Mouse (Mus musculus): ENCODE data around the gene Zfp219. TPM values are rescaled to one million over a fixed set of nuclear protein-coding genes. Genes with fewer than 3 reads are reported as not detected.
"Not testable (repeated sequence)": the region's sequence is repeated elsewhere in the genome, so short reads cannot be mapped to it uniquely, and the experiment has no call there.

The Zfp219 gene
- polyA plus RNA-seq, 1 experiment = 253 TPM

DNA sequence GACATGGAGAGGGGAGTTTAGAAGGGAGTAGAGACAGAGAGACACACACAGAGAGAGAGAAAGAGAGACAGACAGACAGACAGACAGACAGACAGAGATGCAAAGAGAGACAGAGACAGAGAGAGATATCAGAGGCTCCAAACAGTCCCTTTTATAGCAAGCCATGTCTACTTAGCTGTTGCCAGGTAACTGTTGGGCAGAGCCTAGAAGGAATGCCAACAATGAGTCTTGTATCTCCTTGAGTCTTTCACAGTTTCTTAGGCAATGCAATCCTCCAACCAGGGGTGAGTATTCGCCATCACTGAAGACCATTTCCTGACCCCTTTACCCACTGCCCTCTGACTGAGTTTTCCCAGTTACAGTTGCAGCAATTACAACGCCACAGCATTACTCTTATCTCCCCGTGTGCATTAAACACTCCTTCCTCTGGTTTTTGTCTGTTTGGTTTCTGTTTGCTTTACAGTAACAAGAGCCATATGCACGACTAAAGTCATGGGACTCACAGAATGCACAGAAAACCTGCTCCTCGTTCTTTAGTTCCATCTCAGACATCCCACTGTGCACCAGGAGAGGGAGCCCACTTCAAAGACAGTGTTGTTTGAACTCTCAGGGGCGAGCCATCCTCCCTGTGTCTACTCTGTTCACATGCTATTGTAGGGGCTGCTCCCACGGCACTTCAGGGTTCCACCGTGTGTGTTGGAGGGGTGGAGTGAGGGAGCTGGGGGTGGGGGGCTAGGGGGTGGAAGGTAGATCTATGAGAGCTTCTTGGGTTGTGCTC, 24.6 kb upstream of the Zfp219 start:
- Histone ChIP-seq H3K27ac (ENCODE audit: control insufficient read depth, insufficient read depth, low read length) (no peak overlapping the region), H3K4me3 (ENCODE audit: control insufficient read depth, insufficient read depth, low read length) (no peak overlapping the region), H3K36me3 (ENCODE audit: control insufficient read depth, insufficient read depth, low read length) (no peaks in the 10 kb centered on the region), H3K4me1 (replicated peaks; ENCODE audit: control insufficient read depth, insufficient read depth, low read length) (no peaks in the 10 kb centered on the region), H3K27me3 (ENCODE audit: control insufficient read depth, insufficient read depth, low read length) (no peaks in the 10 kb centered on the region)
- peak; percentile 60 for DNase-seq
- WGBS = 7% methylated on average over 8 of the region's 8 CpGs
- TF ChIP-seq CTCF (IDR thresholded peaks at IDR 0.05; ENCODE audit: borderline replicate concordance, control insufficient read depth, extremely low read depth, insufficient read depth, low read length, poor library complexity) (no peak), POLR2A (IDR thresholded peaks at IDR 0.05; ENCODE audit: control insufficient read depth, extremely low read depth, insufficient read depth, low read length, poor library complexity) (no peak)

- Histone ChIP-seq H3K27ac (ENCODE audit: control insufficient read depth, insufficient read depth, low read length) (no peak overlapping the region), H3K27me3 (ENCODE audit: control insufficient read depth, insufficient read depth, low read length) (no peaks in the 10 kb centered on the region), H3K4me3 (ENCODE audit: control insufficient read depth, insufficient read depth, low read length) (no peak overlapping the region), H3K4me1 (replicated peaks; ENCODE audit: control insufficient read depth, insufficient read depth, low read length) (no peaks in the 10 kb centered on the region), H3K36me3 (ENCODE audit: control insufficient read depth, insufficient read depth, low read length) (no peaks in the 10 kb centered on the region)
- DNase-seq = no peak
- TF ChIP-seq CTCF (IDR thresholded peaks at IDR 0.05; ENCODE audit: borderline replicate concordance, control insufficient read depth, extremely low read depth, insufficient read depth, low read length, poor library complexity) (no peak), POLR2A (IDR thresholded peaks at IDR 0.05; ENCODE audit: control insufficient read depth, extremely low read depth, insufficient read depth, low read length, poor library complexity) (no peak)
- 78% methylated on average over 6 of the region's 6 CpGs for WGBS
Measured at GRCm38 (mm10) chr14:52043446-52043845, 22.9 kb upstream of the Zfp219 start.

DNA sequence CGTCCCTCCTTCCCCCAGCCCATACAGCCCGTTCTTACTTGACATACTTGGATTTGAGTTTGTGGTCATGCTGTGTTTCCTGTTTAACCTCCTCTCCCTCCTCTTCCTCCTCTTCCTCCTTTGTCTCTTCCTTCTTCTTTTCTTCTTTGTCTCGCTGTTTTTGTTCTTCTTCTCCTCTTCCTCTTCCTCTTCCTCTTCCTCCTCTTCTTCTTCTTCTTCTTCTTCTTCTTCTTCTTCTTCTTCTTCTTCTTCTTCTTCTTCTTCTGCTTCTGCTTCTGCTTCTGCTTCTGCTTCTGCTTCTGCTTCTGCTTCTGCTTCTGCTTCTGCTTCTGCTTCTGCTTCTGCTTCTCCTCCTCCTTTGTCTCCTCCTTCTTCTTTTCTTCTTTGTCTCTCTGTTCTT, 21.8 kb upstream of the Zfp219 start, which contains the start of gene Olfr221:
Olfr221 (minus strand) TSS at position 101 of the 400 bp plus-strand sequence.
- WGBS = 16% methylated on average over 3 of the region's 3 CpGs
- H3K27me3 ChIP-seq (ENCODE audit: control insufficient read depth, insufficient read depth, low read length); H3K4me1 ChIP-seq (replicated peaks; ENCODE audit: control insufficient read depth, insufficient read depth, low read length); H3K36me3 ChIP-seq (ENCODE audit: control insufficient read depth, insufficient read depth, low read length); H3K27ac ChIP-seq (ENCODE audit: control insufficient read depth, insufficient read depth, low read length); H3K4me3 ChIP-seq (ENCODE audit: control insufficient read depth, insufficient read depth, low read length); DNase-seq: not testable (repeated sequence)

GRCm38 (mm10) chr14:52039332-52039731, 18.8 kb upstream of the Zfp219 start:
- Histone ChIP-seq H3K4me1 (replicated peaks; ENCODE audit: control insufficient read depth, insufficient read depth, low read length) (no peaks in the 10 kb centered on the region), H3K27ac (ENCODE audit: control insufficient read depth, insufficient read depth, low read length) (no peak overlapping the region), H3K4me3 (ENCODE audit: control insufficient read depth, insufficient read depth, low read length) (no peak overlapping the region), H3K36me3 (ENCODE audit: control insufficient read depth, insufficient read depth, low read length) (no peaks in the 10 kb centered on the region), H3K27me3 (ENCODE audit: control insufficient read depth, insufficient read depth, low read length) (no peaks in the 10 kb centered on the region)
- WGBS = 91% methylated on average over 5 of the region's 5 CpGs
- DNase-seq = no peak
- TF ChIP-seq CTCF (IDR thresholded peaks at IDR 0.05; ENCODE audit: borderline replicate concordance, control insufficient read depth, extremely low read depth, insufficient read depth, low read length, poor library complexity) (no peak), POLR2A (IDR thresholded peaks at IDR 0.05; ENCODE audit: control insufficient read depth, extremely low read depth, insufficient read depth, low read length, poor library complexity) (no peak)

DNA sequence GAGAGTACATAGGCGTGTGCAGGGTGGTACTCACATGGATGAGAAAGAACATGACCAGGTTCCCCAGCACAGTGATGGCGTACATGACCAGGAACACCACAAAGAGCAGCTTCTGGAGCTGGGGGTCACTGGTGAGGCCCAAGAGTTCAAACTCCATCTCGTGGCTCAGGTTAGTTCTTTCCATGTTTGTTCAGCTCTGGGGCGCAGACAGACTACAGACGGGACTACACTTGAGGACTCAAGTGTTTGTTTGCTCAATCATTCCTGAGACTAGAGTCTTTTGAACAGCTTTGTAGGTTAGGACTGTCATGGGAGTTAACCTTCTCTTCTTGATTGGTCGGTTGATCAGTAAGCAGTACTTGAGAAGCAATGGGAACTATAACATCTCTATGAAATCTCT, 15.4 kb upstream of the Zfp219 start:
- Histone ChIP-seq H3K27ac (ENCODE audit: control insufficient read depth, insufficient read depth, low read length) (no peak overlapping the region), H3K36me3 (ENCODE audit: control insufficient read depth, insufficient read depth, low read length) (no peaks in the 10 kb centered on the region), H3K4me3 (ENCODE audit: control insufficient read depth, insufficient read depth, low read length) (no peak overlapping the region), H3K27me3 (ENCODE audit: control insufficient read depth, insufficient read depth, low read length) (no peaks in the 10 kb centered on the region), H3K4me1 (replicated peaks; ENCODE audit: control insufficient read depth, insufficient read depth, low read length) (no peaks in the 10 kb centered on the region)
- DNase-seq = no peak
- TF ChIP-seq CTCF (IDR thresholded peaks at IDR 0.05; ENCODE audit: borderline replicate concordance, control insufficient read depth, extremely low read depth, insufficient read depth, low read length, poor library complexity) (no peak), POLR2A (IDR thresholded peaks at IDR 0.05; ENCODE audit: control insufficient read depth, extremely low read depth, insufficient read depth, low read length, poor library complexity) (no peak)
- WGBS = 97% methylated on average over 6 of the region's 6 CpGs

DNA sequence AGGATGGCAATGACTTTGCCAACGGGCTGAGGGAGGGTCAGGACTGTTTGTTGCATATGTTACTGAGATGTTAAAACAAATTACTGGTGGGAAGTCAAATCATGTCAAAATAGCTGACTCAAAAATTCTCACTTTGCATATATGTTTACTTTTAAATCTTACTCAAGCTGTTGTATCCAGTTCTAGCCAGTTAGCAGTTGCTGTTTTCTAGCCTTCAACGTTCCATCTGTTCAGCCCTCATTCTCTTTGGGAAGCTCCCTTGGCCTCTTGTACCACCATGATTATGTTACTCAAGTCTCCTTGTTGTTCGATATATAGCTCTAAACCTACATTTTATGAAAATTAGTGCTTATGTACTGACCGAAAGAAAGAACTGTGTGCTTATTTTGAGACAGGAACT, 5.8 kb upstream of the Zfp219 start:
- TF ChIP-seq CTCF (IDR thresholded peaks at IDR 0.05; ENCODE audit: borderline replicate concordance, control insufficient read depth, extremely low read depth, insufficient read depth, low read length, poor library complexity) (no peak), POLR2A (IDR thresholded peaks at IDR 0.05; ENCODE audit: control insufficient read depth, extremely low read depth, insufficient read depth, low read length, poor library complexity) (no peak)
- no peaks in the 10 kb centered on the region for H3K27me3 ChIP-seq (ENCODE audit: control insufficient read depth, insufficient read depth, low read length)
- no peak overlapping the region for H3K4me3 ChIP-seq (ENCODE audit: control insufficient read depth, insufficient read depth, low read length)
- H3K36me3 ChIP-seq (ENCODE audit: control insufficient read depth, insufficient read depth, low read length) = no peaks in the 10 kb centered on the region
- H3K27ac ChIP-seq (ENCODE audit: control insufficient read depth, insufficient read depth, low read length) = no peak overlapping the region
- H3K4me1 ChIP-seq (replicated peaks; ENCODE audit: control insufficient read depth, insufficient read depth, low read length) = peaks cover 9% of the 10 kb centered on the region
- 93% methylated on average over 4 of the region's 4 CpGs for WGBS
- no peak for DNase-seq

DNA sequence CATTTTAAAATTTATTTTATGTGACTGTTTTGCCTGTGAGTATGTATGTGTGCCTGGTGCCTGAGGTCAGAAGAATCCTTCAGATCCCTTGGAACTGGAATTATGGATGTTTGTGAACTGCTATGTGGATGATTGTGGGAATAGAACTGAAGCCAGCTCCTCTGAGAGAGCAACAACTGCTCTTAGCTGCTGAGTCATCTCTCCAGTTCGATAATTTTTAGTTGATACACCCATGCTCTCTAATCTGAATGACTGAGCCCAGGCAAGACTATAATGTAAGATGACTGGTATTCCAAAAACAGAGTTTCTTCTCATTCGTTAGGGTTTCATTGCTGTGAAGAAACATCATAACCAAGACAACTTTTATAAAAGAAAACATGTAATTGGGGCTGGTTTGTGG, 3.6 kb upstream of the Zfp219 start:
- Histone ChIP-seq H3K4me1 (replicated peaks; ENCODE audit: control insufficient read depth, insufficient read depth, low read length) (peaks cover 12% of the 10 kb centered on the region), H3K36me3 (ENCODE audit: control insufficient read depth, insufficient read depth, low read length) (no peaks in the 10 kb centered on the region), H3K27ac (ENCODE audit: control insufficient read depth, insufficient read depth, low read length) (no peak overlapping the region), H3K4me3 (ENCODE audit: control insufficient read depth, insufficient read depth, low read length) (no peak overlapping the region), H3K27me3 (ENCODE audit: control insufficient read depth, insufficient read depth, low read length) (no peaks in the 10 kb centered on the region)
- WGBS = 90% methylated on average over 2 of the region's 2 CpGs
- DNase-seq = no peak
- TF ChIP-seq POLR2A (IDR thresholded peaks at IDR 0.05; ENCODE audit: control insufficient read depth, extremely low read depth, insufficient read depth, low read length, poor library complexity) = no peak
- no peak for TF ChIP-seq CTCF (IDR thresholded peaks at IDR 0.05; ENCODE audit: borderline replicate concordance, control insufficient read depth, extremely low read depth, insufficient read depth, low read length, poor library complexity)
